Mouse (Mus musculus) urinary bladder, adult 2 months (tissue): ENCODE measurements around the gene AU022751. TPM values are rescaled to one million over a fixed set of nuclear protein-coding genes. Genes with fewer than 3 reads are reported as not detected.

ENCODE experiments used
- DNase-seq: peaks from one replicate; pipeline ENCODE4 v3.0.0; 2022; ENCODE audit warnings: low spot score
- polyA plus RNA-seq: library from polyadenylated mRNA; depleted of rRNA; stranded (reverse); fragments of >200 nt; gene quantifications from 2 replicates; pipeline ENCODE4 v1.2.3, GENCODE M21; 2012; rRNA removed

AU022751 gene
- polyA plus RNA-seq, result not detected in 2 replicates

- no peak for DNase-seq
Measured at GRCm38 (mm10) chrX:6082954-6083680, at the start of gene AU022751. TSS of gene AU022751 (minus strand) at chrX:6083419.

DNA sequence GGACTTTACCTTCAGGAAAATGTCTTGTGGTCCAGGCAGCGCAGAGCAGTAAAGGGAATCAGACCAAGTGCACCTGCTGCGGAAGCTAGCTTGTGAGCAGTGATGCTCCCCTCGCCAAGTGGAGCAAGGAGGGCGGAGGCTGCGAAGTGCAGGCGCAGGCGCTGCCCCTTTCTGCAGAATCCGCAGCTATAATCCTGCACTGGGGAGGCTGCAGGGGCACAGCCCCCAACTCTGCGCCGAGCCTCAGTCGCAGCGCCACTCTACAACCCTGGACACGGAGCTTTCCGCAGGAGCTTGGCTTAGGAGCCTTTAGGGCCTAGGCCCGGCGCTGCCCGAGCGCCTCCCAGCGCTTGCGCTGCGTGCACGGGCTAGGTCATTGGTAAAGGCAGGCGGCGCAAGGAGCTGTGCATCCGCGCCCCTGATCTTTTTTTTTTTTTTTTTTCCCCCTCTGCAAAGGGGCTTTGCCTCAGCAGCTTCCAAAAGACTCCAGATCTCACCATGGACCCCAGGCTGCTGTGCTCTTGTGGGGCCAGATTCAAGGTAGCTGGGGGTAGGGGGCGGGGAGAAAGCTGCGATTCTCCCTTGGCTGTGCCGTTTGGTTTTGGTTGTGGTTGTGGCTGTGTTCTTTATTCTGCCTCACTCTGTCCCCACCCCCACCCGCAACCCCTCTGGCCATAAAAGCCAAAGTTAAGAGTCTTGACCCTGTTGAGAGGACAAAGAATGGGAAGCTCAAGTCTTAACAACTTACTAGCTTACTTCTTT is 9.0 kb upstream of the AU022751 start:
- DNase-seq, result no peak

- DNase-seq, result no peak
Measured at GRCm38 (mm10) chrX:6091547-6091946, 8.3 kb upstream of the AU022751 start.

- DNase-seq, result no peak
Measured at GRCm38 (mm10) chrX:6061563-6061962, 21.7 kb downstream of the AU022751 start.

GRCm38 (mm10) chrX:6047936-6048614 is 35.1 kb downstream of the AU022751 start:
- DNase-seq, result peak; percentile 21

DNA sequence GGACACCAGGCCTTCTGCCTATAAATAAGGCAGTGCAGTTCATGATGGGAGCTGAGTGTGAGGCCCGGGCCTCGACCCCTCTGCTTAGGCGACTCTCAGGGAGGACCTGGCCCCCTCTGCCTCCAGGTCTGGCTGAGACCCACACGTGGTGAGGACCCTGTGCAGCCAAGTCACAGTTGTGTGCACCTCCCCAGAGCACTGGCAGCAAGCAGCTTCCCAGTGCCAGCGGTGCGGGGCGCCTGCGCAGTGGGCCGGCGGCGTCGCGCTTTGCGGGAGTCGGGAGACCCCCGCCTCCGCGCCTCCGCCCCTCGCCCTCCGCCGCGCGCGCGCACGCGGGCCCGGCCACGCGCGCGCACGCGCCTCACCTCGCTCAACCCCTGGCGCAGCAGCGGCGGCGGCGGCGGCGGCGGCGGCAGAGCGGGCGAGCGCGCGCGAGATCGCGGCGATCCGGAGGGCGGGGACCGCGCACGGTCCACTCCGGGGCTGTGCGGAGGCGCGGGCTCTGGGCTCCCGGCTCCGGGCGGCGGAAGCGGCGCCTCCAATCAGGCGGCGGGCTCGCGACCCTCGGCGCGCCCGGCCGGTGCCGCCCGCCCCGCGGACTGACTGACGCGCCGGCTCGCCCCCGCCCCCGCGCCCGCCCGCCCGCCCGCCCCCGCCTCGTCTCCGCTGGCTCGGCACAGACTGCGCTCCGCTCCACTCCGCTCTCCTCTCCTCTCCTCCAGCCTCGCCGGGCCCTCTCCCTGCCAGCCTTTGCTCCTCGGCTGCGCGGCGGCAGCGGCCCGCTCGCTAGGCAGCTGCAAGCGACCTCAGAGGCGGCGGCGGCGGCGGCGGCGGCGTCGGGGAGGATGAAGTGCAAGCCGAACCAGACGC is 35.9 kb downstream of the AU022751 start, which contains the start of gene Nudt11:
TSS of gene Nudt11 (plus strand) at position 388 of the 870 bp plus-strand sequence.
- DNase-seq, result peak; percentile 32

Other genes with a start within 250 kb of the AU022751 start
- 2.6 and 3.1 TPM in 2 replicates for gene Nudt11, start 36.0 kb downstream of the AU022751 start, polyA plus RNA-seq
- gene Nudt10, start 89.6 kb upstream of the AU022751 start, polyA plus RNA-seq, result 2.1 and 2.3 TPM in 2 replicates
- gene Bmp15, start 237.3 kb upstream of the AU022751 start, polyA plus RNA-seq, result 0.10 and 0.12 TPM in 2 replicates